ENCODE assay signal across 14 mouse cellular contexts in the genomic region with DNA sequence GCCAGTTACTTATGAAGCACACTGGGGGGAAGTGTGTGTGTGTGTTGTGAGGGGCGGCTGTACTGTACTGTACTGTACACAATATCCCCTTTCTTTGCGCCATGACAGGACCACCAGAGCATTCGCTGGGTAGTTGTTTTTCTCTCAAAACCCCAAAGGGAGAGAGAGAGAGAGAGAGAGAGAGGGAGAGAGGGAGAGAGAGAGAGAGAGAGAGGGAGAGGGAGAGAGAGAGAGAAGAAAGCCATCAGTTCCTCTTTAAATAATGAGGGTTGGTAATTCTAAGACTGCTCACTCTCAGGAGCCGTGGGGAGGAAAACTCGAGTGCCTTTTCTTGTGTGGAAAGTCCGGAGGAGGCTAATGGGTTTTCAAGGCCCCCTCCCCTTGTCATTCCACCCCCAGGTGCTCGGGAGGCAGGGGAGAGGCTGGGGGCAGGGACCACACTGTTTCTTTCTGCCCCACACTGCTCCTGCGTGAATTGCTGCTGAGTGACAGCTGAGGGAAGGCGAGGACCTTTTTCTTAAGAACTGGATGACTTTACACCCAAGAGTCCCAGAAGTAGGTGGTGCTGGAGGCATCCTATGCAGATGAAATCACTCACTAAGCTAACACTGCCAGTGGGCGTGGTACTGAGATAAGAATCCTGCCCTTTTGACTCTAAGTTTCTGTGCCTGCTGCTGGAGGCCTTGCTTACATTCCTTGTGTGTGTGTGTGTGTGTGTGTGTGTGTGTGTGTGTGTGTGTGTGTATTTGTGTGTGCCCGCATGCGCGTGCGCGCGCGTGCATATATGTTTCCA. TPM values are rescaled to one million over a fixed set of nuclear protein-coding genes. Genes with fewer than 3 reads are reported as not detected.
DNase-seq lines count a peak whose midpoint lies in the region; ATAC-seq and TF ChIP-seq lines count a peak whose summit lies in the region.
"Had no signal": no experiment of that assay in that cellular context is flagged by ENCODE, and none has a peak within 500 bp of the region (broad histone marks: within the 10 kb centered on the region; RNA-seq: fewer than 3 reads in every experiment).

No protein-coding gene starts in this region.

- no peak overlapping the region for H3K9ac ChIP-seq in midbrain, embryonic 13.5 days (replicated peaks)
- no peak overlapping the region for H3K9ac ChIP-seq in midbrain, embryonic 11.5 days (ENCODE audit: low read length)
- H3K9ac ChIP-seq in embryonic facial prominence, embryonic 14.5 days (ENCODE audit: low read depth, low read length): 0 out of 2 replicates have a peak overlapping the region, but pooled peaks have one; percentile 3
- no peak overlapping the region for H3K9ac ChIP-seq in lung, embryonic 15.5 days
- H3K9ac ChIP-seq in stomach, embryonic 15.5 days: no peak overlapping the region
- H3K9ac ChIP-seq in liver, postnatal 0 days (replicated peaks): no peak overlapping the region
- H3K9ac ChIP-seq: liver, embryonic 14.5 days had no signal

- H3K4me3 ChIP-seq in midbrain, embryonic 13.5 days (replicated peaks): no peak overlapping the region
- no peak overlapping the region for H3K4me3 ChIP-seq in midbrain, embryonic 11.5 days (ENCODE audit: low read depth, low read length)
- H3K4me3 ChIP-seq in embryonic facial prominence, embryonic 14.5 days (ENCODE audit: low read depth, low read length): no peak overlapping the region
- no peak overlapping the region for H3K4me3 ChIP-seq in lung, embryonic 15.5 days
- H3K4me3 ChIP-seq in stomach, embryonic 15.5 days (replicated peaks): no peak overlapping the region
- no peak overlapping the region for H3K4me3 ChIP-seq in liver, postnatal 0 days (ENCODE audit: low read depth, low read length)
- H3K4me3 ChIP-seq: erythroblast, embryonic 14.5 days had no signal

- DNase-seq in midbrain, embryonic 11.5 days (ENCODE audit: low spot score, missing footprints): no peak
- peak; percentile 41 for DNase-seq in embryonic facial prominence, embryonic 14.5 days (ENCODE audit: low spot score)
- DNase-seq in liver, postnatal 0 days: no peak
- no peak for DNase-seq in adrenal gland, adult 2 months
- DNase-seq in adrenal gland, adult (ENCODE audit: inconsistent age in 2 of 2, low spot score in 1 of 2): no peak
- DNase-seq: adrenal gland, postnatal 25 days; cerebellum, postnatal 10 days; heart, adult 18-20 months; thymus, adult 2 months had no signal

- peaks cover 9% of the 10 kb centered on the region; the same call in 1 of the 2 replicates for H3K27me3 ChIP-seq in midbrain, embryonic 13.5 days
- peaks cover 7% of the 10 kb centered on the region; the same call in 1 of the 2 replicates for H3K27me3 ChIP-seq in midbrain, embryonic 11.5 days (ENCODE audit: control insufficient read depth, insufficient read depth, low read length)
- no peaks in the 10 kb centered on the region for H3K27me3 ChIP-seq in embryonic facial prominence, embryonic 14.5 days (replicated peaks; ENCODE audit: control insufficient read depth, insufficient read depth, low read length)
- H3K27me3 ChIP-seq in lung, embryonic 15.5 days: peaks cover 19% of the 10 kb centered on the region; the same call in 1 of the 2 replicates
- 0 out of 2 replicates have a peak, but pooled peaks cover 3% of the 10 kb centered on the region for H3K27me3 ChIP-seq in stomach, embryonic 15.5 days (replicated peaks)
- peaks cover 18% of the 10 kb centered on the region for H3K27me3 ChIP-seq in liver, postnatal 0 days (ENCODE audit: insufficient read depth, low read length)

- 66% methylated on average over 17 of the region's 17 CpGs for WGBS in midbrain, embryonic 13.5 days
- 70% methylated on average over 17 of the region's 17 CpGs for WGBS in midbrain, embryonic 11.5 days
- 51% methylated on average over 17 of the region's 17 CpGs for WGBS in embryonic facial prominence, embryonic 14.5 days
- 34% methylated on average over 17 of the region's 17 CpGs for WGBS in lung, embryonic 15.5 days
- 53% methylated on average over 17 of the region's 17 CpGs for WGBS in stomach, embryonic 15.5 days
- WGBS in liver, postnatal 0 days (ENCODE audit: insufficient replicate concordance): 49% methylated on average over 17 of the region's 17 CpGs

- no peak for ATAC-seq in midbrain, embryonic 13.5 days
- no peak for ATAC-seq in midbrain, embryonic 11.5 days (ENCODE audit: low FRiP score)
- no peak for ATAC-seq in embryonic facial prominence, embryonic 14.5 days (ENCODE audit: low read depth)
- ATAC-seq in lung, embryonic 15.5 days (ENCODE audit: borderline replicate concordance, extremely low read depth, low FRiP score, low TSS enrichment): peak; percentile 33; the same call in 1 of the 2 replicates
- ATAC-seq in stomach, embryonic 15.5 days (ENCODE audit: insufficient read depth, low FRiP score, low read depth): peak; percentile 77
- no peak for ATAC-seq in liver, postnatal 0 days

- TF ChIP-seq EP300 in liver, postnatal 0 days (IDR thresholded peaks at IDR 0.05; ENCODE audit: low read depth): no peak

- peak overlapping the region; percentile 9; the same call in 1 of the 2 replicates for H3K4me2 ChIP-seq in midbrain, embryonic 13.5 days (replicated peaks)
- no peak overlapping the region for H3K4me2 ChIP-seq in midbrain, embryonic 11.5 days
- H3K4me2 ChIP-seq in embryonic facial prominence, embryonic 14.5 days (ENCODE audit: low read depth, low read length): peak overlapping the region; percentile 21
- H3K4me2 ChIP-seq in lung, embryonic 15.5 days: 0 out of 2 replicates have a peak overlapping the region, but pooled peaks have one; percentile 13
- no peak overlapping the region for H3K4me2 ChIP-seq in stomach, embryonic 15.5 days
- no peak overlapping the region for H3K4me2 ChIP-seq in liver, postnatal 0 days (ENCODE audit: low read depth, low read length)

- H3K9me3 ChIP-seq in midbrain, embryonic 13.5 days: no peaks in the 10 kb centered on the region
- no peaks in the 10 kb centered on the region for H3K9me3 ChIP-seq in midbrain, embryonic 11.5 days (ENCODE audit: control insufficient read depth, low read length)
- no peaks in the 10 kb centered on the region for H3K9me3 ChIP-seq in embryonic facial prominence, embryonic 14.5 days (ENCODE audit: control insufficient read depth, low read length)
- no peaks in the 10 kb centered on the region for H3K9me3 ChIP-seq in lung, embryonic 15.5 days
- no peaks in the 10 kb centered on the region for H3K9me3 ChIP-seq in stomach, embryonic 15.5 days
- no peaks in the 10 kb centered on the region for H3K9me3 ChIP-seq in liver, postnatal 0 days (ENCODE audit: low read length)

- H3K4me1 ChIP-seq in midbrain, embryonic 13.5 days (replicated peaks): peaks cover 44% of the 10 kb centered on the region
- peaks cover 11% of the 10 kb centered on the region for H3K4me1 ChIP-seq in midbrain, embryonic 11.5 days (ENCODE audit: control insufficient read depth, insufficient read depth, low read length)
- 0 out of 2 replicates have a peak, but pooled peaks cover 10% of the 10 kb centered on the region for H3K4me1 ChIP-seq in embryonic facial prominence, embryonic 14.5 days (ENCODE audit: control insufficient read depth, insufficient read depth, low read length)
- peaks cover 25% of the 10 kb centered on the region for H3K4me1 ChIP-seq in lung, embryonic 15.5 days
- peaks cover 24% of the 10 kb centered on the region for H3K4me1 ChIP-seq in stomach, embryonic 15.5 days
- H3K4me1 ChIP-seq in liver, postnatal 0 days (ENCODE audit: insufficient read depth): no peaks in the 10 kb centered on the region

- TF ChIP-seq CTCF in liver, postnatal 0 days (IDR thresholded peaks at IDR 0.05; ENCODE audit: low read depth): no peak

- H3K27ac ChIP-seq in midbrain, embryonic 13.5 days: peak overlapping the region; percentile 26; the same call in 1 of the 2 replicates
- H3K27ac ChIP-seq in midbrain, embryonic 11.5 days (ENCODE audit: low read depth, low read length): no peak overlapping the region
- no peak overlapping the region for H3K27ac ChIP-seq in embryonic facial prominence, embryonic 14.5 days (replicated peaks; ENCODE audit: low read depth, low read length)
- no peak overlapping the region for H3K27ac ChIP-seq in lung, embryonic 15.5 days
- H3K27ac ChIP-seq in stomach, embryonic 15.5 days: peak overlapping the region; percentile 54; the same call in 1 of the 2 replicates
- no peak overlapping the region for H3K27ac ChIP-seq in liver, postnatal 0 days (ENCODE audit: low read depth)
- H3K27ac ChIP-seq: liver, embryonic 14.5 days had no signal

- no peaks in the 10 kb centered on the region for H3K36me3 ChIP-seq in midbrain, embryonic 13.5 days
- no peaks in the 10 kb centered on the region for H3K36me3 ChIP-seq in midbrain, embryonic 11.5 days (ENCODE audit: control insufficient read depth, insufficient read depth, low read length)
- H3K36me3 ChIP-seq in embryonic facial prominence, embryonic 14.5 days (ENCODE audit: control insufficient read depth, insufficient read depth, low read length): no peaks in the 10 kb centered on the region
- no peaks in the 10 kb centered on the region for H3K36me3 ChIP-seq in lung, embryonic 15.5 days
- no peaks in the 10 kb centered on the region for H3K36me3 ChIP-seq in stomach, embryonic 15.5 days
- no peaks in the 10 kb centered on the region for H3K36me3 ChIP-seq in liver, postnatal 0 days (replicated peaks; ENCODE audit: insufficient read depth, low read length)

RNA-seq across cellular contexts. Expression of gene Kcnn3, which starts 6.5 kb away (rescaled TPM):
- polyA plus RNA-seq in midbrain, embryonic 13.5 days (2015; fragmentation: Nextera tagmentation; extraction: Ambion mirVana): 4.4 and 5.0 TPM in 2 replicates
- polyA plus RNA-seq in midbrain, embryonic 11.5 days (2014; fragmentation: Nextera tagmentation; extraction: Ambion mirVana): 1.3 and 1.4 TPM in 2 replicates
- polyA plus RNA-seq in embryonic facial prominence, embryonic 14.5 days (2014; fragmentation: Nextera tagmentation; extraction: Ambion mirVana): 3.7 and 4.6 TPM in 2 replicates
- 1.1 and 1.2 TPM in 2 replicates for polyA plus RNA-seq in lung, embryonic 15.5 days (2015; fragmentation: Nextera tagmentation; extraction: Ambion mirVana)
- polyA plus RNA-seq in stomach, embryonic 15.5 days (2015; fragmentation: Nextera tagmentation; extraction: Ambion mirVana): 4.5 and 5.4 TPM in 2 replicates
- 0.04 TPM in 2 replicates for polyA plus RNA-seq in liver, postnatal 0 days (2015; fragmentation: Nextera tagmentation; extraction: Ambion mirVana)
- 1 to 10 TPM; 3.1 to 5.2 TPM for total RNA-seq in adrenal gland, adult 2 months (2021)
- 1.7 and 2.0 TPM in 2 replicates for polyA plus RNA-seq in adrenal gland, adult 2 months (2012; rRNA removed)

Comparison
In these comparisons a context has a peak if more than half of its experiments do, and no peak if none do; other contexts are left out.
1. H3K27ac ChIP-seq: peak in midbrain, embryonic 13.5 days (single experiment) and stomach, embryonic 15.5 days (single experiment); none in midbrain, embryonic 11.5 days (single experiment), embryonic facial prominence, embryonic 14.5 days (single experiment), lung, embryonic 15.5 days (single experiment) and liver, postnatal 0 days (single experiment).
2. H3K4me2 ChIP-seq: peak in midbrain, embryonic 13.5 days (single experiment), embryonic facial prominence, embryonic 14.5 days (single experiment) and lung, embryonic 15.5 days (single experiment); none in midbrain, embryonic 11.5 days (single experiment), stomach, embryonic 15.5 days (single experiment) and liver, postnatal 0 days (single experiment).
3. ATAC-seq: peak in lung, embryonic 15.5 days (single experiment) and stomach, embryonic 15.5 days (single experiment); none in midbrain, embryonic 13.5 days (single experiment), midbrain, embryonic 11.5 days (single experiment), embryonic facial prominence, embryonic 14.5 days (single experiment) and liver, postnatal 0 days (single experiment).